Mouse (Mus musculus) megakaryocyte, embryonic 14.5 days (primary cell): ENCODE results near the gene Hps1.

Experiments
- FLI1 ChIP-seq: IDR thresholded peaks from 2 replicates; pipeline ENCODE4 v1.6.1; 2012; ENCODE audit warnings: low read length, inconsistent platforms, mixed read lengths
- GATA1 ChIP-seq: IDR thresholded peaks from 3 replicates; pipeline ENCODE4 v1.6.1; 2012; ENCODE audit warnings: mixed read lengths, low read length, inconsistent platforms, borderline replicate concordance

GRCm38 (mm10) chr19:42718101-42718500 lies 61.7 kb downstream of the Hps1 start:
- TF ChIP-seq GATA1 (no peak), FLI1 (no peak)
